Mouse (Mus musculus): Measurements from ENCODE around the gene Cops7b. TPM values are rescaled to one million over a fixed set of nuclear protein-coding genes. Genes with fewer than 3 reads are reported as not detected.
A peak's percentile ranks its signal among the peaks of the same experiment; 100 is the strongest.

The Cops7b gene
- total RNA-seq, 2 experiments from 2014 or later = 2.6 to 4.6 TPM

DNA sequence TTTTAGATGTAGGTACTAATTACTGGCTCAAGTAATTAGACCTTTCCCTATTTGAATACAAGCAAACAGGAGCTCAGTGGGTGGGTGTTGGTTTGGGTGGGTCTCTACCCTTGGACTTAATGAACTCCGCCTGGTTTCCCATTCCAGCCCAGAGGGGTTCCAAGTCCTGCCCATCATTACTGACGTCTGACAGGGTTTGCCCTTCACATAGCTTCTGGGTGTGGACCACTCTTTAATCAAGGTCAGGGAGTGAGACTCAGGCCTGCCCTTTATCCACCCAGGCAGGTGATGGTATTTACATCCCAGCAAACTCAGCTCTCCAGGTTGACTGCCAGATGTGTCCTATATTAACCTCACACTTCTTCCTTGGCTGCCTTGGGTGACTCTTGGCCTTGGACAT, 64.8 kb downstream of the Cops7b start:
- ATAC-seq (replicated peaks; ENCODE audit: low FRiP score, poor library complexity, severe bottlenecking) = no peak

- peak; percentile 75 for ATAC-seq (replicated peaks; ENCODE audit: low FRiP score, poor library complexity, severe bottlenecking)
Measured at GRCm38 (mm10) chr1:86650272-86650671, 67.6 kb downstream of the Cops7b start.

GRCm38 (mm10) chr1:86652675-86653074, 70.0 kb downstream of the Cops7b start:
- no peak for ATAC-seq (replicated peaks; ENCODE audit: low FRiP score, poor library complexity, severe bottlenecking)

GRCm38 (mm10) chr1:86657071-86657470, 74.4 kb downstream of the Cops7b start:
- ATAC-seq (replicated peaks; ENCODE audit: low FRiP score, poor library complexity, severe bottlenecking) = no peak

Other genes starting within 250 kb of the Cops7b start
- 120 and 123 TPM in 2 replicates for gene Ncl, start 223.5 kb upstream of the Cops7b start, total RNA-seq (2015; ENCODE audit: low replicate concordance)
- gene Ncl, start 223.5 kb upstream of the Cops7b start, total RNA-seq (2017; ENCODE audit: low replicate concordance) = 80.3 and 144 TPM in 2 replicates
- not detected in 2 replicates for gene Nmur1, start 156.7 kb upstream of the Cops7b start, total RNA-seq (2015; ENCODE audit: low replicate concordance)
- not detected in 2 replicates for gene Nmur1, start 156.7 kb upstream of the Cops7b start, total RNA-seq (2017; ENCODE audit: low replicate concordance)
- gene Tex44, start 156.6 kb upstream of the Cops7b start, total RNA-seq (2015; ENCODE audit: low replicate concordance) = not detected in 2 replicates
- not detected in 2 replicates for gene Tex44, start 156.6 kb upstream of the Cops7b start, total RNA-seq (2017; ENCODE audit: low replicate concordance)
- 1,027 and 1,158 TPM in 2 replicates for gene Ptma, start 56.2 kb upstream of the Cops7b start, total RNA-seq (2015; ENCODE audit: low replicate concordance)
- 910 and 1,101 TPM in 2 replicates for gene Ptma, start 56.2 kb upstream of the Cops7b start, total RNA-seq (2017; ENCODE audit: low replicate concordance)
- 6.9 and 20.5 TPM in 2 replicates for gene Pde6d, start 275 bp upstream of the Cops7b start, total RNA-seq (2015; ENCODE audit: low replicate concordance)
- 2.9 and 3.7 TPM in 2 replicates for gene Pde6d, start 275 bp upstream of the Cops7b start, total RNA-seq (2017; ENCODE audit: low replicate concordance)
- not detected in 2 replicates for gene Nppc, start 87.7 kb downstream of the Cops7b start, total RNA-seq (2015; ENCODE audit: low replicate concordance)
- not detected in 2 replicates for gene Nppc, start 87.7 kb downstream of the Cops7b start, total RNA-seq (2017; ENCODE audit: low replicate concordance)
- 5.0 and 5.2 TPM in 2 replicates for gene Dis3l2, start 120.9 kb downstream of the Cops7b start, total RNA-seq (2015; ENCODE audit: low replicate concordance)
- gene Dis3l2, start 120.9 kb downstream of the Cops7b start, total RNA-seq (2017; ENCODE audit: low replicate concordance) = 2.1 and 3.6 TPM in 2 replicates

Measured in erythroblast, adult 5-6 weeks (primary cell).